Mouse (Mus musculus) heart, adult 11 months (tissue): ENCODE data around the gene Pnpla2.

ENCODE experiments used
- DNase-seq: peaks from one replicate; pipeline ENCODE4 v3.0.0; 2022

Gene Pnpla2

DNA sequence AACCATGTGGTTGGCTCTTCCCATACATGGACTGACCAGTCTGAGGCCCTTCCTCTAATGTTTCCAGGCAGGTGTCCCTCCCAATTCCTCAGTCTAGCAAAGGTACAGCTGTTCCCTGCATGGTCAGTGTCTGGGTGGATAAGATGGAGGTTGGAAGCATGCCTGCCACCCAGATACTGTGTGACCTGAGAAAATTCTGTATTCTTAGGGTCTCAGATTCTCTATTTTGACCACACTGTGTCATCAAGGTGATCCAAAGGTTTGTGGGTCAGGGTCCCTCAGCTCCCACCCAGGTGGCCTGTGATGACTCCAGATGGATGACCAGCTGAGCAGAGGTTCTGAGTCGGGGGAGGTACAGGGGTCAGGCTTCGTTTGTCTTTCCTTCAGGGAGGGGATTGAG is 30.2 kb downstream of the Pnpla2 start:
- peak; percentile 89 for DNase-seq

DNA sequence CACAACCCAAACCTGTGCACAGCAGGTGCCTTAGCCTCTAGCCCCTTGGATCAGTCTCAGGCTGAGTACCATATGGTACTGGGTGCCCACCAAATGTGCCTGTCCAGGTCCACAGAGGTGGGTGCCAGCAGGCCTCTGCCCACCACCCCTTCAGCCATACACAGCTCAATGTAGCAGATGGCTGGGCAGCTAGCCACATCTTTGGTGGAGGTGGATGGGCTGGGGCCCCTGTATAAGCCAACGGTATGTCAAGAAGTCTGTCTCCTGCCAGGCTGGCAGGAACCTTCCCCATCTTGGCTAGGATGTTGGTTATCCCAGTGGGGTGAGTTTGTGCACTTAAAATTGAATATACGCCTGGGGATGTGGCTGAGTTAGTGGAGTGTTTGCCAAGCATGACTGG is 30.6 kb downstream of the Pnpla2 start:
- no peak for DNase-seq

DNA sequence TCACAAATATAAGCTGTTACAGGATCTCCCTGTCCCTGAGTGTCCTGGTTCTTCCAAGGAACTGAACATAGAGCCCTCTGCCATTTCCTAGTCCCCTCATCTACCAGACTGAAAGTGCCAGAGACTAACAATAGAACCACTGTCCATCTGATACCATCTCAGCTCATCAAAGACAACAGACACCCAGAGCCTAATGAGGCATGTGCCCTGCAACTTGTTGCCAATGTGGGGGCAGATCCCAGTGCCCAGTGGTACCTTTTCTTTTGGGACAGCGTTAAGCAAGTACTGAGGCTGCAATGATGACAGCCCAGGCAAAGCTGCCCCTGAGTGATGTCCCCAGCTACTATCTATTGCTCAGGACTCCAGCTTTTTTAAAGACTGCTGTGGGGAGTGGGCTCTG is 31.2 kb downstream of the Pnpla2 start:
- no peak for DNase-seq

DNA sequence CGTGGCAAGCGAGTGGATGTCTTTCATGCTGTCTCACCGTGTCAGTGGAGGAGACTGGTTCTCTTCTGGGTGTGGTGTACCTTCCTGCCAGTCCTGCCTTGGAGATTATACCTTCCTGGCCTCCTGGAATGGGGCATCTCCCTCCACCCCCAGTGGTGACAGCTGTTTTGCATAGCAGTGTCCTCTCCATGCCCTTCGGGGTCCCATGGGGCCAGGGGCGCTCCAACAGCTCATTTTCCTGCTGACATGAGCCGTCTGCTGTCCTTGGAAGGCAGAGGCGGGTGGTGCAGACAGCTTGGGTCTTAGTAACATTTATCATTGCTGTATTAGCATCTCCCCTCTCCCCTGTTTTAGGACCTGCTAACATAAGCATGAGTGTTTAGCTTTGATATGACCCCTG is 32.1 kb downstream of the Pnpla2 start:
- no peak for DNase-seq

DNA sequence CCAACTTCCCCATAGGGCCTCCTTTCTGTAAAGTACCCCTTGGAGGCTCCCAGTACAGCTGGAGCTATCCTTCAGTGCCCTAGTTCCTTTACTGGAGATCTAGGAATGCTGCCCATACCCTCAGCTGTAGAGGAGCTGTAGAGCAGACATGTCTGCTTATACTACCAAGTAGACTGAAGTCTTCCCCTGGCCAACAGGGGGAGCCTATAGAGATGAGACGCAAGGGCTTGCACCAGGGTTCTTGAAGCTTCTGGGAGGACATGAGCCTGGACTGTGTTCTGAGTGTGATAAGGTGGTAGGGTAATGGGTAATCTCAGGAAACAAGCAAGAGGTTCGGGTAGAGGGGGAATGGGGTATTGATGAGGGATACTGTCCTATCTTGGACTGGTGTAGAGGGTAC is 36.2 kb downstream of the Pnpla2 start:
- DNase-seq = no peak

DNA sequence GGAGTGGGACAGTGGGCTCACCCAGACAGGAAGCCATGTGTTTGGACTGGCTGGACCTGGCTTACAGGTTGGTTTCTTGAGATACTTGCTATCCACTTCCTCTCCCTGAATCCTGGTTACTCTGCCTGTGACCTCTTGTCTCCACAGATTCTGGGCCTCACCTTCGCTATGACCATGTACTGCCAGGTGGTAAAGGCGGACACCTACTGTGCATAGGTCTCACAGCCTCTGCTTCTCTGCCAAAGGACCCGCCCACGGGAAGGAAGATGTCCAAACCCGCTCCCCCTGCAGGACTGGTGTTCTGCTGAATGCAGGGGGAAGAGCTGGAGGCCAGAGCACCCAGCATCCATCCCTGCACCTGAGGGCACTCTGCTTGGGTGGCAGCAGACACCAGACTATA is 37.7 kb downstream of the Pnpla2 start:
- no peak for DNase-seq

DNA sequence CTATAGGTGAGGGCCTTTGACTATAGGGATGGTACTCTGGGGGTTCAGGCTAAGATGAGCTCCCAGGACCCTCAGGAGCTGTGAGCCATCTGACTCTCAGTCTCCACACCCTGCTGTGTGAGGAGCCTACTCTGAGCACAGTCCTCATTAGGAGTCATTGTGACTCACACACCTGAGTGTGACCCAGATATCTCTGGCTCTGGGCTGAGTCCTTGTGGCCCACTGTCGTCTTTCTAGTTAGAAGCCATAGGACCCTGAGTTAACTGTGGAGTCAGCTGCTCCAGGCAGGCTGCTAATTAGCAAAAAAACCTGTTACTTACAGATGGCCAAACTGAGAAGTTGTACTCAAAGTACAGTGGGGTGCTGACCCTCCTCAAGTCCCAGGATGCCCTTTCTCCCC is 38.7 kb downstream of the Pnpla2 start:
- DNase-seq = no peak

DNA sequence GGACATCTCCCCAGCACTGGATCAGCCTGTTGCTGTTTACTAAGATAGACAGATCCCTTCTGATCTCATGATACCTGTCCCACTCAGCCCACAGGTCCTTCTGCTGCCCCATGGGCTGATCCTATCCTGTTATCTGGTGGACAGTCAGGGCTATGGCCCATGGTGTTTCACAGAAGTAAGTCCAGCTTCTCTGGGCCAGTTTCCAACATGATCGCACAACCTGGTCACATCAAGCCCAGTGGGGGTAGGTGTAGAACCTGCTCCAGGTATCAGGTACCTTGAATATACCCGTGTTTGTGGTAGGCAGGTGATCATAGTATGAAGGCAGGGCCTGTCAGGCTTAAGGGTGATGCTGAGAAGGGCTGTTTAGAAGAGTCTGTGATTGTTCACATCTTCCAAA is 40.4 kb downstream of the Pnpla2 start:
- no peak for DNase-seq

DNA sequence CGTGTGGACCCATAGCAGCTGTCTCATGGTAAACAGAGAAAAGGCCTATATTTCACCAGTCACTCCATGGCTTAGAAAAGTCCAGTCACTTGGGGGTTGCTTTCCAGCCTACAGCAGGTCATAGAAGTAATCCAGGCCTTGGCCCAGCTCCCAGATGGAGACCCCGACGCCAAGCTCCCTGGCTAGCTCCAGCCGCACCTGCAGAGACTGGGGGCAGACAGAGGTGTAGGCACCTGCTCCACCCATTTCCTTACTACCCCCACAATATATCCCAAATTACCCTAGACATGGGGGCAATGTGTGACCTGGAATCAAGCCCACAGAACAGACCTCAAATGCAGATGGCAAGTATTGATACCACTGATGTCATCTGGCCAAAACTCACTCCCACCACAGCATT is 40.9 kb downstream of the Pnpla2 start:
- no peak for DNase-seq

DNA sequence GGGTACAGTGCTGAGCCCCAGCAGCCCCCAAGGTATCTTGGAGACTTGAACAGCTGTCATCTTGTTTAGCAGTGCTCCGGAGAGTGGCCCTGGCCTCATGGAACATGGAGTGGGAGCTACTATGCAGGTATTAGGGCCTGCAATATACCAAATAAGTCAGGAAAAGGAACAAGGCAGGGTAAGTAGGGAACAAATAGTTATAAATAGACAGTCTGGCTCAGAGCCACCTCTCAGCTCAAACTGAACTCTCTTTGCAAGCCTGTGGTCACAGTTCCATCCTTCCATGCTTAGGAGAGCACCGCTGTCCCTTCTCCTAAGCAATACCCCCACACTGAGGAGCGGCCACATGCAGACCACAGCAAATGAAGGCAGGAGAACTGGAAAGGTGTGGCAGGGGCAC is 42.6 kb downstream of the Pnpla2 start:
- peak; percentile 90 for DNase-seq

DNA sequence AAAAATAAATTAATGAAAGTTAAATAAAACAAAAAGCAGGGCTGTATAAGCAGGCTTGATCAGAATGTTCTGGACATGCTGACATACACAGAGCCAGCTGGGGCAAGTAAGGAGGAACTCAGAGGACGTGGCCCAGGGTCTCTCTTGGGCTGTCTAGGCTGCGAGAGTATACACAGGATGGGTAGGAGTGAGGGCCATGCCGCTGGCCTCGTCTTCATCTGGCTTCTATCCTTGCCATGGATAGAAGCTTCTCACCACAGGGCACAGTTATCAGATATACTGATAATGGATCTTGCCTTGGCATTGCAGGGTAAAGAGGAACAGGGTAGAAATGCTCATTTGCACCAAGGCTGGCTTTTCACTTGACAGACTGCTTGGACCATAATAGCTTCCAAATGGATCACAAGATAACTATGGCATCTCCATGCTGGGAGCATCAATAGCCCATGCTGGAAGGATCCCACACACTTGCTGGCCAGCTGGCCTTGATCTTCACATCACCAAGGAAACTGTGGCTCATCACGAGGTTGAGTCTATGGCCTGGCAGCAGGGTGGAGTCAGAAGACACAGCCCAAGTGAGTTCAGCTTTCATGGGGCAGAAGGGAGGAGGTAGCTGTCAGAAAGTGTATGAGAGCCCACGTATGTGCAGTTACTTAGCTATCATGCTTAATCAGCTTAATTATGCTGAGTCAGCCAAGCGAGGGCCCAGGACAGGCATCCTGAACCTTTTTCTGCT is 47.0 kb downstream of the Pnpla2 start:
- DNase-seq = no peak

DNA sequence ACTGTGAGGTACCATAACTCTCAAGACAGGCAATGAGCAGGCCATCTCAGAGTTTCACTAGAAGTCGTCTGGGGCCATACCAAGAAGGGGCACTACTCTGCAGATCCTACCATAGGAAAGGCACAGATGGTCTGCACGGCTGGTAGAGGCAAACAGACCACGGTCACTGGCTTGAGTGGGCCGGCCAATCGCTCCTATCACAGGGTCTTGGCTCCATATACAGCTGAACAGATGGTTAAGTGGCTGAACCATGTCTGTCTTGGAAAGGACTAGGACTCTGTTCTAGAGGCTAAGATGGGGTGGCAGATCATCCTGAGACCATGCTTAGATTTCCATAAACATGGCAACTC is 47.5 kb downstream of the Pnpla2 start:
- DNase-seq = no peak

DNA sequence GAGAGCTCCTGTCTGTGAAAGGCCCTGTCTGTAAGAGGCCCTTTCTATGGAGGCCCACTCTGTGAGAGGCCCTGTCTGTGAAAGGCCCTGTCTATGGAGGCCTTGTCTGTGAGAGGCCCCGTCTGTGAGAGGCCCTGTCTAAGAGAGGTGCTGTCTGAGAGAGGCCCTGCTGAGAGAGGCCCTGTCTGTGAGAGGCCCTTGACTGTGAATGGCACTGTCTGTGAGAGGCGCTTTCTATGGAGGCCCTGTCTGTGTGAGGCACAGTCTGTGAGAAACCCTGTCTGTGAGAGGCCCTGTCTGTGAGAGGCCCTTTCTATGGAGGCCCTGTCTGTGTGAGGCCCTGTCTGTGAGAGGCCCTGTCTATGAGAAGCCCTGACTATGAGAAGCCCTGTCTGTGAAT is 51.3 kb downstream of the Pnpla2 start:
- DNase-seq = no peak

DNA sequence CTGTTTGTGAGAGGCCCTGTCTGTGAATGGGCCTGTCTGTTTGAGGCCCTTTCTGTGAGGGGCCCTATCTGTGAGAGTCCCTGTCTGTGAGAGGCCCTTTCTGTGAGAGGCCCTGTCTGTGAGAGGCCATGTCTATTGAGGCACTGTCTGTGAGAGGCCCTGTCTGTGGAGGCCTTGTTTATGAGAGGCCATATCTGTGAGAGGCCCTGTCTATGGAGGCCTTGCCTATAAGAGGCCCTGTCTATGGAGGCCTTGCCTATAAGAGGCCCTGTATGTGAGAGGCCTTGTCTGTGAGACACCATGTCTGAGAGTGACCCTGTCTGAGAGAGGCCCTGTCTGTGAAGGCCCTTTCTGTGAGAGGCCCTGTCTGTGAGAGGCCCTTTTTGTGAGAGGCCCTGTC is 53.2 kb downstream of the Pnpla2 start:
- DNase-seq = no peak

DNA sequence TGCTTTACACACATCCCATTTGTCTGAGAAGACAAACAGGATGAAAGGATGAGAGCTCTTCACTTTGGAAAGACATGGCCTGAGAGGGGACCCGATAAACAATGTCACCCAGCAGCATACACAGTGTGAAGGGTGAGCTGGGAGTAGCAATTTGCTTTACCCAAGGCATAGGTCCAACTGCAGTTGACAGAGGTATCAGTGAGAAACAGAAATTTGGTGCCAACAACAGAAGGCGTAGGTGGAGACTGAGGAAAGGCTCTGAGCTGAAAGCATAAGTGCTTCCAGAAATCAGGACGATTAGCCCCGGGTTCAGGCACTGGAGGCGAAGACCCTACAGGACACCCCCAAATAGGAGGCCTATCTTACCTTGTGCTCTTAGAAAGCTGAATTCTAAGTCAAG is 55.2 kb downstream of the Pnpla2 start:
- DNase-seq = no peak
